Mouse (Mus musculus): ENCODE results near the gene Cxcl16. TPM values are rescaled to one million over a fixed set of nuclear protein-coding genes. Genes with fewer than 3 reads are reported as not detected.
A peak's percentile ranks its signal among the peaks of the same experiment; 100 is the strongest.

Gene Cxcl16
- polyA plus RNA-seq, 1 experiment from 2014 or later: 0.84 TPM

GRCm38 (mm10) chr11:70465211-70465610 lies 5.4 kb upstream of the Cxcl16 start:
- H3K27ac ChIP-seq (ENCODE audit: low read depth, low read length): no peak overlapping the region
- DNase-seq (ENCODE audit: low spot score) (peak; percentile 20), ATAC-seq (ENCODE audit: insufficient read depth, low FRiP score, low TSS enrichment) (no peak)
- no peak overlapping the region for H3K4me2 ChIP-seq (ENCODE audit: low read depth)
- WGBS: 24% methylated on average over 16 of the region's 16 CpGs
- no peaks in the 10 kb centered on the region for H3K36me3 ChIP-seq (ENCODE audit: control insufficient read depth, insufficient read depth, low read length)
- no peaks in the 10 kb centered on the region for H3K4me1 ChIP-seq (ENCODE audit: control insufficient read depth, insufficient read depth, low read length)
- H3K9ac ChIP-seq (ENCODE audit: low read length): no peak overlapping the region; the same call in 1 of the 2 replicates
- no peak overlapping the region for H3K4me3 ChIP-seq (ENCODE audit: low read depth, low read length)
- no peaks in the 10 kb centered on the region for H3K9me3 ChIP-seq (ENCODE audit: control insufficient read depth, low read length)
- peaks cover 10% of the 10 kb centered on the region for H3K27me3 ChIP-seq (ENCODE audit: control insufficient read depth, insufficient read depth, low read length)

GRCm38 (mm10) chr11:70463970-70464369 lies 4.2 kb upstream of the Cxcl16 start:
- ATAC-seq (ENCODE audit: insufficient read depth, low FRiP score, low TSS enrichment): no peak
- Histone ChIP-seq H3K4me2 (ENCODE audit: low read depth) (no peak overlapping the region), H3K27ac (ENCODE audit: low read depth, low read length) (no peak overlapping the region), H3K9ac (ENCODE audit: low read length) (no peak overlapping the region), H3K4me3 (ENCODE audit: low read depth, low read length) (no peak overlapping the region), H3K36me3 (ENCODE audit: control insufficient read depth, insufficient read depth, low read length) (no peaks in the 10 kb centered on the region), H3K27me3 (ENCODE audit: control insufficient read depth, insufficient read depth, low read length) (peaks cover 22% of the 10 kb centered on the region), H3K9me3 (ENCODE audit: control insufficient read depth, low read length) (no peaks in the 10 kb centered on the region), H3K4me1 (ENCODE audit: control insufficient read depth, insufficient read depth, low read length) (no peaks in the 10 kb centered on the region)
- no peak for DNase-seq (ENCODE audit: low spot score)
- WGBS: 81% methylated on average over 5 of the region's 5 CpGs

GRCm38 (mm10) chr11:70458688-70459600 lies 840 bp downstream of the Cxcl16 start, which contains the start of gene Zmynd15:
Zmynd15 (plus strand) TSS chr11:70459433.
- peak within 1 kb of the TSS; percentile 67 for H3K4me2 ChIP-seq (ENCODE audit: low read depth)
- peak within 1 kb of the TSS; percentile 50 for H3K9ac ChIP-seq (ENCODE audit: low read length)
- DNase-seq (ENCODE audit: low spot score): peak; percentile 20
- ATAC-seq (ENCODE audit: insufficient read depth, low FRiP score, low TSS enrichment): no peak
- peak within 1 kb of the TSS; percentile 40 for H3K4me3 ChIP-seq (ENCODE audit: low read depth, low read length)
- no peaks in the 10 kb centered on the region for H3K4me1 ChIP-seq (ENCODE audit: control insufficient read depth, insufficient read depth, low read length)
- no peaks in the 10 kb centered on the region for H3K9me3 ChIP-seq (ENCODE audit: control insufficient read depth, low read length)
- H3K27ac ChIP-seq (ENCODE audit: low read depth, low read length): no peak within 1 kb of the TSS
- 20% methylated on average over 31 of the region's 32 CpGs for WGBS
- H3K27me3 ChIP-seq (ENCODE audit: control insufficient read depth, insufficient read depth, low read length): peaks cover 23% of the 10 kb centered on the region
- H3K36me3 ChIP-seq (ENCODE audit: control insufficient read depth, insufficient read depth, low read length): no peaks in the 10 kb centered on the region

- 0 out of 2 replicates have a peak, but pooled peaks cover 3% of the 10 kb centered on the region for H3K4me1 ChIP-seq (ENCODE audit: control insufficient read depth, insufficient read depth, low read length)
- no peaks in the 10 kb centered on the region for H3K36me3 ChIP-seq (ENCODE audit: control insufficient read depth, insufficient read depth, low read length)
- peaks cover under 1% of the 10 kb centered on the region; the same call in 1 of the 2 replicates for H3K27me3 ChIP-seq (ENCODE audit: control insufficient read depth, insufficient read depth, low read length)
- DNase-seq (ENCODE audit: low spot score) (no peak), ATAC-seq (ENCODE audit: insufficient read depth, low FRiP score, low TSS enrichment) (no peak)
- WGBS: 88% methylated on average over 9 of the region's 9 CpGs
- H3K4me3 ChIP-seq (ENCODE audit: low read depth, low read length): no peak overlapping the region
- no peak overlapping the region for H3K4me2 ChIP-seq (ENCODE audit: low read depth)
- H3K27ac ChIP-seq (ENCODE audit: low read depth, low read length): no peak overlapping the region
- no peak overlapping the region for H3K9ac ChIP-seq (ENCODE audit: low read length)
- no peaks in the 10 kb centered on the region for H3K9me3 ChIP-seq (ENCODE audit: control insufficient read depth, low read length)
These were observed 6.3 kb downstream of the Cxcl16 start for GRCm38 (mm10) chr11:70453261-70454044.

GRCm38 (mm10) chr11:70451797-70452498 lies 7.8 kb downstream of the Cxcl16 start, which contains the start of gene Med11:
Med11 (plus strand) TSS chr11:70451919.
- ATAC-seq (ENCODE audit: insufficient read depth, low FRiP score, low TSS enrichment) (peak; percentile 95), DNase-seq (ENCODE audit: low spot score) (peak; percentile 94)
- Histone ChIP-seq H3K9me3 (ENCODE audit: control insufficient read depth, low read length) (no peaks in the 10 kb centered on the region), H3K36me3 (ENCODE audit: control insufficient read depth, insufficient read depth, low read length) (no peaks in the 10 kb centered on the region), H3K4me2 (ENCODE audit: low read depth) (peak within 1 kb of the TSS; percentile 63), H3K9ac (ENCODE audit: low read length) (peak within 1 kb of the TSS; percentile 71), H3K4me1 (ENCODE audit: control insufficient read depth, insufficient read depth, low read length) (0 out of 2 replicates have a peak, but pooled peaks cover 3% of the 10 kb centered on the region), H3K27ac (ENCODE audit: low read depth, low read length) (peak within 1 kb of the TSS; percentile 94), H3K4me3 (ENCODE audit: low read depth, low read length) (peak within 1 kb of the TSS; percentile 58), H3K27me3 (ENCODE audit: control insufficient read depth, insufficient read depth, low read length) (no peaks in the 10 kb centered on the region)
- WGBS: under 1% methylated on average over 46 of the region's 46 CpGs

GRCm38 (mm10) chr11:70450926-70451325 lies 8.9 kb downstream of the Cxcl16 start:
- Histone ChIP-seq H3K27ac (ENCODE audit: low read depth, low read length) (no peak overlapping the region), H3K36me3 (ENCODE audit: control insufficient read depth, insufficient read depth, low read length) (no peaks in the 10 kb centered on the region), H3K9ac (ENCODE audit: low read length) (no peak overlapping the region), H3K27me3 (ENCODE audit: control insufficient read depth, insufficient read depth, low read length) (no peaks in the 10 kb centered on the region), H3K9me3 (ENCODE audit: control insufficient read depth, low read length) (no peaks in the 10 kb centered on the region), H3K4me3 (ENCODE audit: low read depth, low read length) (no peak overlapping the region), H3K4me1 (ENCODE audit: control insufficient read depth, insufficient read depth, low read length) (0 out of 2 replicates have a peak, but pooled peaks cover 3% of the 10 kb centered on the region), H3K4me2 (ENCODE audit: low read depth) (no peak overlapping the region)
- ATAC-seq (ENCODE audit: insufficient read depth, low FRiP score, low TSS enrichment): no peak
- 84% methylated on average over 2 of the region's 2 CpGs for WGBS
- no peak for DNase-seq (ENCODE audit: low spot score)

- DNase-seq (ENCODE audit: low spot score): no peak
- no peaks in the 10 kb centered on the region for H3K36me3 ChIP-seq (ENCODE audit: control insufficient read depth, insufficient read depth, low read length)
- H3K4me1 ChIP-seq (ENCODE audit: control insufficient read depth, insufficient read depth, low read length): 0 out of 2 replicates have a peak, but pooled peaks cover 2% of the 10 kb centered on the region
- no peak overlapping the region for H3K4me3 ChIP-seq (ENCODE audit: low read depth, low read length)
- H3K27ac ChIP-seq (ENCODE audit: low read depth, low read length): no peak overlapping the region
- no peaks in the 10 kb centered on the region for H3K9me3 ChIP-seq (ENCODE audit: control insufficient read depth, low read length)
- 92% methylated on average over 1 of the region's 1 CpGs for WGBS
- no peak overlapping the region for H3K9ac ChIP-seq (ENCODE audit: low read length)
- no peaks in the 10 kb centered on the region for H3K27me3 ChIP-seq (ENCODE audit: control insufficient read depth, insufficient read depth, low read length)
- H3K4me2 ChIP-seq (ENCODE audit: low read depth): no peak overlapping the region
- ATAC-seq (ENCODE audit: insufficient read depth, low FRiP score, low TSS enrichment): no peak
These were observed 12.4 kb downstream of the Cxcl16 start for GRCm38 (mm10) chr11:70447373-70447772.

GRCm38 (mm10) chr11:70446756-70447155 lies 13.0 kb downstream of the Cxcl16 start:
- no peaks in the 10 kb centered on the region for H3K4me1 ChIP-seq (ENCODE audit: control insufficient read depth, insufficient read depth, low read length)
- H3K4me2 ChIP-seq (ENCODE audit: low read depth): no peak overlapping the region
- 36% methylated on average over 3 of the region's 3 CpGs for WGBS
- DNase-seq (ENCODE audit: low spot score): no peak
- H3K27ac ChIP-seq (ENCODE audit: low read depth, low read length): no peak overlapping the region
- no peak for ATAC-seq (ENCODE audit: insufficient read depth, low FRiP score, low TSS enrichment)
- H3K9ac ChIP-seq (ENCODE audit: low read length): no peak overlapping the region
- no peaks in the 10 kb centered on the region for H3K27me3 ChIP-seq (ENCODE audit: control insufficient read depth, insufficient read depth, low read length)
- no peak overlapping the region for H3K4me3 ChIP-seq (ENCODE audit: low read depth, low read length)
- H3K36me3 ChIP-seq (ENCODE audit: control insufficient read depth, insufficient read depth, low read length): no peaks in the 10 kb centered on the region
- H3K9me3 ChIP-seq (ENCODE audit: control insufficient read depth, low read length): no peaks in the 10 kb centered on the region
